Mouse (Mus musculus) testis, adult 2 months (tissue): ENCODE results near the gene Traf2. TPM values are rescaled to one million over a fixed set of nuclear protein-coding genes. Genes with fewer than 3 reads are reported as not detected.
A peak's percentile ranks its signal among the peaks of the same experiment; 100 is the strongest.

Experiments
- H3K27ac ChIP-seq: fragments of 200-500 bp; 2 replicates; pipeline ENCODE4 v1.5.1; 2012; ENCODE audit warnings: low read depth, low read length; ENCODE audit not compliant: control insufficient read depth, insufficient read depth
- H3K27me3 ChIP-seq: fragments of 200-500 bp; 2 replicates; pipeline ENCODE4 v1.6.1; 2012; ENCODE audit warnings: mild to moderate bottlenecking, low read length, moderate library complexity; ENCODE audit not compliant: control insufficient read depth, insufficient read depth
- H3K36me3 ChIP-seq: fragments of 200-500 bp; 2 replicates; pipeline ENCODE4 v1.6.1; 2012; ENCODE audit warnings: mild to moderate bottlenecking, low read length; ENCODE audit not compliant: control insufficient read depth, insufficient read depth
- H3K4me1 ChIP-seq: fragments of 200-500 bp; 2 replicates; pipeline ENCODE4 v1.6.1; 2012; ENCODE audit warnings: low read length; ENCODE audit not compliant: control insufficient read depth, insufficient read depth
- H3K4me3 ChIP-seq: fragments of 200-500 bp; 2 replicates; pipeline ENCODE4 v1.5.1; 2012; ENCODE audit warnings: low read depth, mild to moderate bottlenecking, low read length, moderate library complexity, mixed read lengths; ENCODE audit not compliant: control insufficient read depth
- CTCF ChIP-seq: fragments of 200-500 bp; IDR thresholded peaks from 2 replicates; pipeline ENCODE4 v1.5.1; 2012; ENCODE audit warnings: low read depth, mild to moderate bottlenecking, inconsistent platforms, low read length, moderate library complexity; ENCODE audit not compliant: control insufficient read depth, insufficient read depth, insufficient replicate concordance
- POLR2A ChIP-seq: fragments of 200-500 bp; IDR thresholded peaks from 2 replicates; pipeline ENCODE4 v1.6.1; 2012; ENCODE audit warnings: low read depth, mild to moderate bottlenecking, inconsistent platforms, low read length, moderate library complexity; ENCODE audit not compliant: control insufficient read depth
- polyA plus RNA-seq: library from polyadenylated mRNA; depleted of rRNA; stranded (reverse); fragments of >200 nt; gene quantifications from 2 replicates; pipeline ENCODE4 v1.2.3, GENCODE M21; 2012; rRNA removed

The Traf2 gene
- 12.2 and 12.7 TPM in 2 replicates for polyA plus RNA-seq

DNA sequence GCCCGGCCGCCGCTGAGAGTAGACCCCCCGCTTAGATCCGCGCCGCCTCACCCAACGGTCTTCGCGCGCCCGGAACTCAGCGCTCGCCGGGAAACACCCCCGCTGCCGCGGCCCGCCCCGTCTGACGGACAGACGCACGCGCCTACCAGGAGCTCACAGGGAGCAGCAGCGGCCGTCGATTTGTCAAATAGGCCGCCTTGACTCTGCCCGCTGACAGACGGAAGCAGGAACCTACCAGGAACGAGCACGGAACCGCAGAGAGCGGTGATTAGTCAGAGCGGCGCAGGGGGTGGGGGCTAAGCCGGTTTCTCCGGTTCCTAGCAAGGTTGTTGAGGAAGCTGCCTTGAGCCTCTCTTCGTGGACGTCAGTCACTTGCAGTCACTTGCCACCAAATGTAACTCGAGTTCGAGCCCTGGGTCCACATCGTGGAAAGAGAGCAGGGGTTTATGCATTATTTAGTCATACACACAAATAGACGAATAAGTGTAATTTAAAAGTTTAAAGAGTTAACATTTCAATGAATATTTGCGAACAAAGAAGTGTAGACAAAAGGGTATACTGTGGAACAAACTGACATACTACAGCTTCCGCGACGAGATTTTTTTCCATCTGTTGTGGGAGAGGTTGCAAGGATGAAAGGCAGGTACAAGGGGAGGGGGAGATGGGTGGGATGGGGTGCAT, at the start of gene Traf2:
Traf2 (minus strand) TSS at position 130 of the 681 bp plus-strand sequence.
- Histone ChIP-seq H3K4me3 (peak within 1 kb of the TSS; percentile 98), H3K27me3 (no peaks in the 10 kb centered on the region), H3K4me1 (peaks cover 11% of the 10 kb centered on the region), H3K36me3 (no peaks in the 10 kb centered on the region), H3K27ac (peak within 1 kb of the TSS; percentile 99)
- no peak for TF ChIP-seq POLR2A
- TF ChIP-seq CTCF = no peak

GRCm38 (mm10) chr2:25591863-25592262, 45.1 kb upstream of the Traf2 start:
- Histone ChIP-seq H3K4me3 (no peak overlapping the region), H3K4me1 (no peaks in the 10 kb centered on the region), H3K36me3 (peaks cover 4% of the 10 kb centered on the region), H3K27ac (no peak overlapping the region), H3K27me3 (no peaks in the 10 kb centered on the region)
- no peak for TF ChIP-seq POLR2A
- no peak for TF ChIP-seq CTCF

GRCm38 (mm10) chr2:25588227-25588907, 41.6 kb upstream of the Traf2 start:
- Histone ChIP-seq H3K27me3 (no peaks in the 10 kb centered on the region), H3K27ac (no peak overlapping the region), H3K36me3 (no peaks in the 10 kb centered on the region; the same call in 1 of the 2 replicates), H3K4me3 (no peak overlapping the region), H3K4me1 (no peaks in the 10 kb centered on the region)
- no peak for TF ChIP-seq CTCF
- no peak for TF ChIP-seq POLR2A

GRCm38 (mm10) chr2:25587290-25587689, 40.5 kb upstream of the Traf2 start:
- TF ChIP-seq CTCF = no peak
- TF ChIP-seq POLR2A = no peak
- H3K27ac ChIP-seq = no peak overlapping the region
- H3K4me1 ChIP-seq = no peaks in the 10 kb centered on the region
- no peaks in the 10 kb centered on the region; the same call in 1 of the 2 replicates for H3K36me3 ChIP-seq
- no peaks in the 10 kb centered on the region for H3K27me3 ChIP-seq
- no peak overlapping the region for H3K4me3 ChIP-seq

GRCm38 (mm10) chr2:25585601-25586000, 38.9 kb upstream of the Traf2 start:
- H3K4me3 ChIP-seq = no peak overlapping the region
- no peaks in the 10 kb centered on the region; the same call in 1 of the 2 replicates for H3K36me3 ChIP-seq
- H3K27me3 ChIP-seq = no peaks in the 10 kb centered on the region
- peaks cover 6% of the 10 kb centered on the region for H3K4me1 ChIP-seq
- TF ChIP-seq POLR2A (no peak), CTCF (no peak)
- H3K27ac ChIP-seq = no peak overlapping the region

- Histone ChIP-seq H3K27ac (no peak overlapping the region), H3K36me3 (no peaks in the 10 kb centered on the region; the same call in 1 of the 2 replicates), H3K4me3 (no peak overlapping the region), H3K4me1 (peaks cover 10% of the 10 kb centered on the region), H3K27me3 (no peaks in the 10 kb centered on the region)
- no peak for TF ChIP-seq POLR2A
- no peak for TF ChIP-seq CTCF
Observed at GRCm38 (mm10) chr2:25584856-25585255, 38.1 kb upstream of the Traf2 start.

- no peak overlapping the region for H3K4me3 ChIP-seq
- H3K27me3 ChIP-seq = no peaks in the 10 kb centered on the region
- H3K4me1 ChIP-seq = peaks cover 17% of the 10 kb centered on the region
- no peak for TF ChIP-seq POLR2A
- TF ChIP-seq CTCF = no peak
- H3K27ac ChIP-seq = no peak overlapping the region
- no peaks in the 10 kb centered on the region; the same call in 1 of the 2 replicates for H3K36me3 ChIP-seq
Observed at GRCm38 (mm10) chr2:25584152-25584551, 37.4 kb upstream of the Traf2 start.
